Mouse (Mus musculus): ENCODE data around the gene Fgf15.

DNA sequence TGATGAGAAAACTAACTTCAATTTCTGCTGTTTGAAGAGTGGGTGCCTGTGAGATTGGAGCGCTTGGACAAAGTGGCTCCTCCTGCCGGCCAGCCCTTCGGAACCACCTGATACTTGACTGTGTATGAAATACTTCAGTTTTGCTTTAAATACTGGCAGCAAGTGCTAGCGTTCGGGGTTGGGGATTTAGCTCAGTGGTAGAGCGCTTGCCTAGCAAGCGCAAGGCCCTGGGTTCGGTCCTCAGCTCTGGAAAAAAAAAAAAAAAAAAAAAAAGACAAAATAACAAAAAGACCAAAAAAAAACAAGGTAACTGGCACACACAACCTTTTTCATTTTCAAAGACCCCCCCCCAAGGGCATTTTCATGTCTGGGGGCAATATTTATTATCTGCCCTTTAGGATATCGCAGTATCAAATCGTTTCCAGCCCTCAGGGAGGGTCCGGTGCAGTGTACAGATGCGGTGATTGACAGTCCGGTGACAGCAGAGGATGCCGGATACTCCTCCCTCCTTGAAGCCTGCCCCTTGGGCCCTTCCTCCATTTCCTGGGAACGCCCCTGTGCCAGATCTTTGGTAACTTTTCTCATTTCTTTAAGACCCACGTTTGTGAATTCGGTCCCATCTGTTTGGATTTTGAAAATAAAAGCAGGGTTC, 18.1 kb downstream of the Fgf15 start:
- TF ChIP-seq CTCF (IDR thresholded peaks at IDR 0.05; ENCODE audit: extremely low read depth, insufficient read length, insufficient replicate concordance, low read depth, low read length) (peak; percentile 8; the same call in 1 of the 2 replicates), POLR2A (IDR thresholded peaks at IDR 0.05; ENCODE audit: low read depth, low read length) (no peak)
